Mouse (Mus musculus): ENCODE data around the gene Tunar. TPM values are rescaled to one million over a fixed set of nuclear protein-coding genes. Genes with fewer than 3 reads are reported as not detected.

The Tunar gene
- polyA plus RNA-seq, 1 experiment, result not detected

GRCm38 (mm10) chr12:105413909-105414308 lies 80.2 kb downstream of the Tunar start:
- no peaks in the 10 kb centered on the region for H3K27me3 ChIP-seq (ENCODE audit: control insufficient read depth, insufficient read depth, insufficient read length)
- no peak overlapping the region for H3K4me3 ChIP-seq
- H3ac ChIP-seq (ENCODE audit: control insufficient read depth, insufficient read length), result no peak overlapping the region
- no peaks in the 10 kb centered on the region for H3K79me2 ChIP-seq (ENCODE audit: control insufficient read depth, insufficient read depth)
- no peaks in the 10 kb centered on the region for H3K36me3 ChIP-seq (ENCODE audit: control insufficient read depth, insufficient read depth)
- no peak overlapping the region for H3K4me2 ChIP-seq (ENCODE audit: low read depth)
- TF ChIP-seq MAX (IDR thresholded peaks at IDR 0.05; ENCODE audit: low read depth) (no peak), POLR2A (IDR thresholded peaks at IDR 0.05; ENCODE audit: insufficient read length, low read depth) (no peak), REST (IDR thresholded peaks at IDR 0.05; ENCODE audit: insufficient read depth, insufficient read length) (no peak), E2F4 (IDR thresholded peaks at IDR 0.05; ENCODE audit: insufficient read depth) (no peak), POLR2AphosphoS2 (IDR thresholded peaks at IDR 0.05; ENCODE audit: insufficient read length, low read depth) (no peak), SRF (IDR thresholded peaks at IDR 0.05; ENCODE audit: control insufficient read depth, insufficient read length, low read depth) (no peak), CEBPB (IDR thresholded peaks at IDR 0.05; ENCODE audit: insufficient read depth, poor library complexity, severe bottlenecking) (no peak), TCF3 (IDR thresholded peaks at IDR 0.05; ENCODE audit: insufficient read length, low read depth) (no peak), MYOD1 (IDR thresholded peaks at IDR 0.05; ENCODE audit: control insufficient read depth in 1 of 3, insufficient read length in 2 of 3, low read depth in 2 of 3) (no peak), USF1 (IDR thresholded peaks at IDR 0.05; ENCODE audit: low read depth) (no peak), TCF12 (IDR thresholded peaks at IDR 0.05; ENCODE audit: insufficient read depth, poor library complexity, severe bottlenecking) (no peak), MYOG (IDR thresholded peaks at IDR 0.05; ENCODE audit: control insufficient read depth in 1 of 3, insufficient read depth in 1 of 3, insufficient read length in 2 of 3, low read depth in 2 of 3) (no peak)

- Histone ChIP-seq H3K27me3 (ENCODE audit: control insufficient read depth, insufficient read depth, insufficient read length) (no peaks in the 10 kb centered on the region), H3K4me3 (no peak overlapping the region), H3K4me2 (ENCODE audit: low read depth) (no peak overlapping the region), H3K79me2 (ENCODE audit: control insufficient read depth, insufficient read depth) (no peaks in the 10 kb centered on the region), H3ac (ENCODE audit: control insufficient read depth, insufficient read length) (no peak overlapping the region), H3K36me3 (ENCODE audit: control insufficient read depth, insufficient read depth) (no peaks in the 10 kb centered on the region)
- TF ChIP-seq MYOG (IDR thresholded peaks at IDR 0.05; ENCODE audit: control insufficient read depth in 1 of 3, insufficient read depth in 1 of 3, insufficient read length in 2 of 3, low read depth in 2 of 3), result no peak
- no peak for TF ChIP-seq MAX (IDR thresholded peaks at IDR 0.05; ENCODE audit: low read depth)
- TF ChIP-seq POLR2A (IDR thresholded peaks at IDR 0.05; ENCODE audit: insufficient read length, low read depth), result no peak
- no peak for TF ChIP-seq TCF3 (IDR thresholded peaks at IDR 0.05; ENCODE audit: insufficient read length, low read depth)
- no peak for TF ChIP-seq USF1 (IDR thresholded peaks at IDR 0.05; ENCODE audit: low read depth)
- no peak for TF ChIP-seq SRF (IDR thresholded peaks at IDR 0.05; ENCODE audit: control insufficient read depth, insufficient read length, low read depth)
- TF ChIP-seq E2F4 (IDR thresholded peaks at IDR 0.05; ENCODE audit: insufficient read depth), result no peak
- no peak for TF ChIP-seq TCF12 (IDR thresholded peaks at IDR 0.05; ENCODE audit: insufficient read depth, poor library complexity, severe bottlenecking)
Observed at GRCm38 (mm10) chr12:105420476-105420875, 86.8 kb downstream of the Tunar start.

GRCm38 (mm10) chr12:105426541-105426940 lies 92.9 kb downstream of the Tunar start:
- no peak overlapping the region for H3K4me3 ChIP-seq
- no peaks in the 10 kb centered on the region for H3K36me3 ChIP-seq (ENCODE audit: control insufficient read depth, insufficient read depth)
- H3K4me2 ChIP-seq (ENCODE audit: low read depth), result no peak overlapping the region
- TF ChIP-seq POLR2A (IDR thresholded peaks at IDR 0.05; ENCODE audit: insufficient read length, low read depth) (no peak), MYOD1 (IDR thresholded peaks at IDR 0.05; ENCODE audit: control insufficient read depth in 1 of 3, insufficient read length in 2 of 3, low read depth in 2 of 3) (no peak), REST (IDR thresholded peaks at IDR 0.05; ENCODE audit: insufficient read depth, insufficient read length) (no peak), MYOG (IDR thresholded peaks at IDR 0.05; ENCODE audit: control insufficient read depth in 1 of 3, insufficient read depth in 1 of 3, insufficient read length in 2 of 3, low read depth in 2 of 3) (no peak), TCF12 (IDR thresholded peaks at IDR 0.05; ENCODE audit: insufficient read depth, poor library complexity, severe bottlenecking) (no peak), USF1 (IDR thresholded peaks at IDR 0.05; ENCODE audit: low read depth) (no peak), E2F4 (IDR thresholded peaks at IDR 0.05; ENCODE audit: insufficient read depth) (no peak), SRF (IDR thresholded peaks at IDR 0.05; ENCODE audit: control insufficient read depth, insufficient read length, low read depth) (no peak), TCF3 (IDR thresholded peaks at IDR 0.05; ENCODE audit: insufficient read length, low read depth) (no peak), MAX (IDR thresholded peaks at IDR 0.05; ENCODE audit: low read depth) (no peak), CEBPB (IDR thresholded peaks at IDR 0.05; ENCODE audit: insufficient read depth, poor library complexity, severe bottlenecking) (no peak), POLR2AphosphoS2 (IDR thresholded peaks at IDR 0.05; ENCODE audit: insufficient read length, low read depth) (no peak)
- no peaks in the 10 kb centered on the region for H3K27me3 ChIP-seq (ENCODE audit: control insufficient read depth, insufficient read depth, insufficient read length)
- no peaks in the 10 kb centered on the region for H3K79me2 ChIP-seq (ENCODE audit: control insufficient read depth, insufficient read depth)
- no peak overlapping the region for H3ac ChIP-seq (ENCODE audit: control insufficient read depth, insufficient read length)

GRCm38 (mm10) chr12:105427039-105427757 lies 93.5 kb downstream of the Tunar start:
- no peaks in the 10 kb centered on the region for H3K27me3 ChIP-seq (ENCODE audit: control insufficient read depth, insufficient read depth, insufficient read length)
- TF ChIP-seq MYOD1 (IDR thresholded peaks at IDR 0.05; ENCODE audit: control insufficient read depth in 1 of 3, insufficient read length in 2 of 3, low read depth in 2 of 3), result no peak
- TF ChIP-seq TCF12 (IDR thresholded peaks at IDR 0.05; ENCODE audit: insufficient read depth, poor library complexity, severe bottlenecking), result no peak
- no peak for TF ChIP-seq MAX (IDR thresholded peaks at IDR 0.05; ENCODE audit: low read depth)
- no peak for TF ChIP-seq SRF (IDR thresholded peaks at IDR 0.05; ENCODE audit: control insufficient read depth, insufficient read length, low read depth)
- no peak for TF ChIP-seq REST (IDR thresholded peaks at IDR 0.05; ENCODE audit: insufficient read depth, insufficient read length)
- no peak for TF ChIP-seq E2F4 (IDR thresholded peaks at IDR 0.05; ENCODE audit: insufficient read depth)
- no peak for TF ChIP-seq USF1 (IDR thresholded peaks at IDR 0.05; ENCODE audit: low read depth)
- no peak for TF ChIP-seq CEBPB (IDR thresholded peaks at IDR 0.05; ENCODE audit: insufficient read depth, poor library complexity, severe bottlenecking)
- no peak for TF ChIP-seq POLR2AphosphoS2 (IDR thresholded peaks at IDR 0.05; ENCODE audit: insufficient read length, low read depth)
- no peak for TF ChIP-seq MYOG (IDR thresholded peaks at IDR 0.05; ENCODE audit: control insufficient read depth in 1 of 3, insufficient read depth in 1 of 3, insufficient read length in 2 of 3, low read depth in 2 of 3)
- no peak for TF ChIP-seq POLR2A (IDR thresholded peaks at IDR 0.05; ENCODE audit: insufficient read length, low read depth)
- TF ChIP-seq TCF3 (IDR thresholded peaks at IDR 0.05; ENCODE audit: insufficient read length, low read depth), result no peak
- H3K4me3 ChIP-seq, result no peak overlapping the region
- no peaks in the 10 kb centered on the region for H3K79me2 ChIP-seq (ENCODE audit: control insufficient read depth, insufficient read depth)
- no peak overlapping the region for H3K4me2 ChIP-seq (ENCODE audit: low read depth)
- no peaks in the 10 kb centered on the region for H3K36me3 ChIP-seq (ENCODE audit: control insufficient read depth, insufficient read depth)
- no peak overlapping the region for H3ac ChIP-seq (ENCODE audit: control insufficient read depth, insufficient read length)
